Mouse (Mus musculus) midbrain, embryonic 15.5 days (tissue): ENCODE data around the gene Galnt18. TPM values are rescaled to one million over a fixed set of nuclear protein-coding genes. Genes with fewer than 3 reads are reported as not detected.

Experiments used
- ATAC-seq: fragments of 200-750 bp; cut with Nextera tagmentation; replicated peaks from 2 replicates; pipeline ENCODE4 v1.8.0; 2017; ENCODE audit warnings: moderate TSS enrichment
- H3K27ac ChIP-seq: fragments of 300-500 bp; sonication (generic); 2 replicates; pipeline ENCODE4 v1.5.1; 2015; ENCODE audit warnings: mild to moderate bottlenecking, inconsistent platforms
- H3K27me3 ChIP-seq: fragments of 300-500 bp; sonication (generic); replicated peaks from 2 replicates; pipeline ENCODE4 v1.6.1; 2015; ENCODE audit warnings: inconsistent platforms
- H3K36me3 ChIP-seq: fragments of 300-500 bp; sonication (generic); replicated peaks from 2 replicates; pipeline ENCODE4 v1.6.1; 2015; ENCODE audit warnings: inconsistent platforms
- H3K4me1 ChIP-seq: fragments of 300-500 bp; sonication (generic); 2 replicates; pipeline ENCODE4 v1.6.1; 2015; ENCODE audit warnings: inconsistent platforms
- H3K4me2 ChIP-seq: fragments of 300-500 bp; sonication (generic); 2 replicates; pipeline ENCODE4 v1.6.1; 2015; ENCODE audit warnings: inconsistent platforms, mild to moderate bottlenecking, moderate library complexity
- H3K4me3 ChIP-seq: fragments of 300-500 bp; sonication (generic); 2 replicates; pipeline ENCODE4 v1.5.1; 2015; ENCODE audit warnings: mild to moderate bottlenecking, inconsistent platforms
- H3K9ac ChIP-seq: fragments of 300-500 bp; sonication (generic); 2 replicates; pipeline ENCODE4 v1.6.1; 2015; ENCODE audit warnings: mild to moderate bottlenecking, inconsistent platforms
- H3K9me3 ChIP-seq: fragments of 300-500 bp; sonication (generic); 2 replicates; pipeline ENCODE4 v1.6.1; 2016; ENCODE audit warnings: inconsistent platforms
- WGBS: fragments of 180-500 bp; shearing (Covaris S2); methylation state at CpG from one replicate; pipeline ENCODE4 v1.1.7; 2015; ENCODE audit warnings: mixed read lengths; 5-methylcytosine and 5-hydroxymethylcytosine counted together
- polyA plus RNA-seq: library from polyadenylated mRNA; unstranded; fragments of >200 nt; fragmentation: Nextera tagmentation; extraction: Ambion mirVana; gene quantifications from 2 replicates; pipeline ENCODE4 v1.2.1, GENCODE M21; 2015

Galnt18 gene
- polyA plus RNA-seq, 1 experiment from 2014 or later = 16.8 TPM

- 75% methylated on average over 9 of the region's 9 CpGs for WGBS
Observed at GRCm38 (mm10) chr7:111766145-111766767, 13.5 kb downstream of the Galnt18 start.

GRCm38 (mm10) chr7:111762754-111763153 is 17.0 kb downstream of the Galnt18 start:
- WGBS = 19% methylated on average over 6 of the region's 6 CpGs
- Histone ChIP-seq H3K9me3 (no peaks in the 10 kb centered on the region), H3K4me2 (no peak overlapping the region), H3K9ac (no peak overlapping the region), H3K36me3 (no peaks in the 10 kb centered on the region), H3K4me1 (peaks cover 22% of the 10 kb centered on the region), H3K27ac (0 out of 2 replicates have a peak overlapping the region, but pooled peaks have one; percentile 38), H3K27me3 (no peaks in the 10 kb centered on the region), H3K4me3 (no peak overlapping the region)
- ATAC-seq = no peak

More at GRCm38 (mm10) chr7:111766145-111766767, 13.5 kb downstream of the Galnt18 start:
- H3K36me3 ChIP-seq = no peaks in the 10 kb centered on the region
- no peak overlapping the region for H3K9ac ChIP-seq
- H3K4me2 ChIP-seq = no peak overlapping the region
- no peak overlapping the region for H3K27ac ChIP-seq
- no peak for ATAC-seq
- H3K4me1 ChIP-seq = 0 out of 2 replicates have a peak, but pooled peaks cover 5% of the 10 kb centered on the region
- no peaks in the 10 kb centered on the region for H3K27me3 ChIP-seq
- no peak overlapping the region for H3K4me3 ChIP-seq
- H3K9me3 ChIP-seq = no peaks in the 10 kb centered on the region

GRCm38 (mm10) chr7:111748571-111749071 is 31.2 kb downstream of the Galnt18 start:
- WGBS = 87% methylated on average over 3 of the region's 3 CpGs
- no peaks in the 10 kb centered on the region for H3K36me3 ChIP-seq

GRCm38 (mm10) chr7:111744770-111745169 is 35.0 kb downstream of the Galnt18 start:
- H3K27me3 ChIP-seq = no peaks in the 10 kb centered on the region
- H3K9me3 ChIP-seq = no peaks in the 10 kb centered on the region
- H3K4me3 ChIP-seq = no peak overlapping the region
- no peaks in the 10 kb centered on the region for H3K36me3 ChIP-seq
- H3K27ac ChIP-seq = no peak overlapping the region
- no peaks in the 10 kb centered on the region for H3K4me1 ChIP-seq
- ATAC-seq = no peak
- H3K4me2 ChIP-seq = no peak overlapping the region
- H3K9ac ChIP-seq = no peak overlapping the region

More at GRCm38 (mm10) chr7:111748571-111749071, 31.2 kb downstream of the Galnt18 start:
- Histone ChIP-seq H3K27ac (no peak overlapping the region), H3K9me3 (no peaks in the 10 kb centered on the region), H3K4me3 (no peak overlapping the region), H3K27me3 (no peaks in the 10 kb centered on the region), H3K4me1 (no peaks in the 10 kb centered on the region), H3K4me2 (no peak overlapping the region), H3K9ac (no peak overlapping the region)
- no peak for ATAC-seq

GRCm38 (mm10) chr7:111741595-111741994 is 38.2 kb downstream of the Galnt18 start:
- H3K4me2 ChIP-seq = no peak overlapping the region
- no peak overlapping the region for H3K27ac ChIP-seq
- no peaks in the 10 kb centered on the region for H3K27me3 ChIP-seq
- no peaks in the 10 kb centered on the region for H3K9me3 ChIP-seq
- WGBS = 56% methylated on average over 2 of the region's 2 CpGs
- peaks cover 8% of the 10 kb centered on the region; the same call in 1 of the 2 replicates for H3K4me1 ChIP-seq
- ATAC-seq = no peak
- H3K4me3 ChIP-seq = no peak overlapping the region
- H3K36me3 ChIP-seq = no peaks in the 10 kb centered on the region
- no peak overlapping the region for H3K9ac ChIP-seq

GRCm38 (mm10) chr7:111740091-111740490 is 39.7 kb downstream of the Galnt18 start:
- no peak overlapping the region for H3K4me2 ChIP-seq
- no peak overlapping the region for H3K27ac ChIP-seq
- no peaks in the 10 kb centered on the region for H3K9me3 ChIP-seq
- H3K9ac ChIP-seq = no peak overlapping the region
- no peaks in the 10 kb centered on the region for H3K36me3 ChIP-seq
- H3K27me3 ChIP-seq = no peaks in the 10 kb centered on the region
- H3K4me3 ChIP-seq = no peak overlapping the region
- ATAC-seq = no peak
- 70% methylated on average over 6 of the region's 6 CpGs for WGBS
- H3K4me1 ChIP-seq = peaks cover 8% of the 10 kb centered on the region; the same call in 1 of the 2 replicates

- 77% methylated on average over 5 of the region's 5 CpGs for WGBS
- Histone ChIP-seq H3K27ac (no peak overlapping the region), H3K9me3 (no peaks in the 10 kb centered on the region), H3K4me2 (no peak overlapping the region), H3K9ac (no peak overlapping the region), H3K36me3 (no peaks in the 10 kb centered on the region), H3K4me3 (no peak overlapping the region), H3K27me3 (no peaks in the 10 kb centered on the region), H3K4me1 (peaks cover 8% of the 10 kb centered on the region; the same call in 1 of the 2 replicates)
- ATAC-seq = no peak
Observed at GRCm38 (mm10) chr7:111739371-111739765, 40.4 kb downstream of the Galnt18 start.

- no peaks in the 10 kb centered on the region for H3K27me3 ChIP-seq
- no peak overlapping the region for H3K4me3 ChIP-seq
- H3K4me1 ChIP-seq = peaks cover 8% of the 10 kb centered on the region; the same call in 1 of the 2 replicates
- no peaks in the 10 kb centered on the region for H3K36me3 ChIP-seq
- no peak overlapping the region for H3K9ac ChIP-seq
- no peak overlapping the region for H3K27ac ChIP-seq
- whole genome bisulfite sequencing = 72% methylated on average over 10 of the region's 10 CpGs
- no peak for ATAC-seq
- no peak overlapping the region for H3K4me2 ChIP-seq
- no peaks in the 10 kb centered on the region for H3K9me3 ChIP-seq
Observed at GRCm38 (mm10) chr7:111738456-111739370, 41.1 kb downstream of the Galnt18 start.

GRCm38 (mm10) chr7:111737426-111737825 is 42.4 kb downstream of the Galnt18 start:
- H3K9me3 ChIP-seq = no peaks in the 10 kb centered on the region
- H3K4me2 ChIP-seq = no peak overlapping the region
- H3K4me1 ChIP-seq = peaks cover 8% of the 10 kb centered on the region; the same call in 1 of the 2 replicates
- ATAC-seq = no peak
- no peaks in the 10 kb centered on the region for H3K36me3 ChIP-seq
- H3K4me3 ChIP-seq = no peak overlapping the region
- H3K27ac ChIP-seq = no peak overlapping the region
- H3K27me3 ChIP-seq = no peaks in the 10 kb centered on the region
- no peak overlapping the region for H3K9ac ChIP-seq
- 64% methylated on average over 7 of the region's 7 CpGs for WGBS

GRCm38 (mm10) chr7:111736365-111736764 is 43.4 kb downstream of the Galnt18 start:
- Histone ChIP-seq H3K4me1 (peaks cover 8% of the 10 kb centered on the region; the same call in 1 of the 2 replicates), H3K9me3 (no peaks in the 10 kb centered on the region), H3K4me2 (no peak overlapping the region), H3K9ac (no peak overlapping the region), H3K27me3 (no peaks in the 10 kb centered on the region), H3K36me3 (no peaks in the 10 kb centered on the region), H3K4me3 (no peak overlapping the region), H3K27ac (no peak overlapping the region)
- no peak for ATAC-seq
- WGBS = 66% methylated on average over 3 of the region's 3 CpGs

GRCm38 (mm10) chr7:111730346-111731269 is 49.2 kb downstream of the Galnt18 start:
- H3K9ac ChIP-seq = no peak overlapping the region

More at GRCm38 (mm10) chr7:111730346-111731269, 49.2 kb downstream of the Galnt18 start:
- H3K27me3 ChIP-seq = no peaks in the 10 kb centered on the region
- no peaks in the 10 kb centered on the region for H3K4me1 ChIP-seq
- H3K27ac ChIP-seq = no peak overlapping the region
- no peak overlapping the region for H3K4me2 ChIP-seq
- 87% methylated on average over 8 of the region's 8 CpGs for WGBS
- H3K9me3 ChIP-seq = no peaks in the 10 kb centered on the region
- no peak for ATAC-seq
- H3K4me3 ChIP-seq = no peak overlapping the region
- no peaks in the 10 kb centered on the region for H3K36me3 ChIP-seq
